Mouse (Mus musculus): ENCODE measurements at regions not wholly inside any gene's neighbourhood (a gene's known extent, or its start where the extent isn't known, plus 50 kb on each side); places are given as distances from the start of the nearest gene placed in this dataset.
"Not testable (repeated sequence)": the region's sequence is repeated elsewhere in the genome, so short reads cannot be mapped to it uniquely, and the experiment has no call there.

GRCm38 (mm10) chr9:5673551-5673950, 328.3 kb downstream of the Casp12 start:
- Histone ChIP-seq H3K9me3 (ENCODE audit: low read length) (no peaks in the 10 kb centered on the region), H3K27ac (ENCODE audit: low read length) (no peak overlapping the region), H3K36me3 (ENCODE audit: insufficient read depth, low read length) (no peaks in the 10 kb centered on the region), H3K4me2 (replicated peaks; ENCODE audit: low read depth, low read length) (no peak overlapping the region), H3K27me3 (ENCODE audit: insufficient read depth, low read length) (no peaks in the 10 kb centered on the region), H3K9ac (replicated peaks; ENCODE audit: low read length) (no peak overlapping the region), H3K4me3 (ENCODE audit: low read length) (no peak overlapping the region), H3K4me1 (ENCODE audit: insufficient read depth, low read length) (no peaks in the 10 kb centered on the region)
- WGBS: 79% methylated on average over 4 of the region's 4 CpGs
- ATAC-seq (ENCODE audit: low FRiP score, low TSS enrichment): no peak

GRCm38 (mm10) chr9:5708482-5708881, 363.3 kb downstream of the Casp12 start:
- no peaks in the 10 kb centered on the region for H3K9me3 ChIP-seq (ENCODE audit: low read length)
- ATAC-seq (ENCODE audit: low FRiP score, low TSS enrichment): peak; percentile 68; the same call in 1 of the 2 replicates
- no peak overlapping the region for H3K4me3 ChIP-seq (ENCODE audit: low read length)
- H3K27ac ChIP-seq (ENCODE audit: low read length): no peak overlapping the region
- no peaks in the 10 kb centered on the region for H3K27me3 ChIP-seq (ENCODE audit: insufficient read depth, low read length)
- no peak overlapping the region for H3K9ac ChIP-seq (replicated peaks; ENCODE audit: low read length)
- WGBS: 54% methylated on average over 3 of the region's 3 CpGs
- H3K4me1 ChIP-seq (ENCODE audit: insufficient read depth, low read length): no peaks in the 10 kb centered on the region
- H3K36me3 ChIP-seq (ENCODE audit: insufficient read depth, low read length): no peaks in the 10 kb centered on the region
- no peak overlapping the region for H3K4me2 ChIP-seq (replicated peaks; ENCODE audit: low read depth, low read length)

DNA sequence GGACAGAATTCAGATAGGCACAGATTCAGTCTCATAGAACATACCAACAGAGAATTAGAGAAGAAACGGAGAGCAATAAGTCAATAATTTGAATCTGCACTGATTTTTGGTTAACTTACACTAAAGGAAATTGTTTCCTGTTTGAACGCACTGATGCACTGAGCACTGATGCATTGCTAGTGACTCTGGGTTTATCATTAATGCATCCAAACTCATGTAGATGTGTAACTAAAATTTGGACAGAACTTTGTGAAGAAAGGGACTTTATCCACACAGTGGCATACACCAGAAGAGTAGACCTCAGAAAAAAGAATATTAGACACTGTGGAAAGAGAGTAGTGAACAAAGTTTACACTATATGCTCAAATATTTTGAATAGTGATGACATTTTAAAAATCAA, 364.2 kb downstream of the Casp12 start:
- no peak overlapping the region for H3K27ac ChIP-seq (ENCODE audit: low read length)
- H3K36me3 ChIP-seq (ENCODE audit: insufficient read depth, low read length): no peaks in the 10 kb centered on the region
- H3K4me1 ChIP-seq (ENCODE audit: insufficient read depth, low read length): no peaks in the 10 kb centered on the region
- H3K4me3 ChIP-seq (ENCODE audit: low read length): no peak overlapping the region
- H3K9me3 ChIP-seq (ENCODE audit: low read length): no peaks in the 10 kb centered on the region
- H3K27me3 ChIP-seq (ENCODE audit: insufficient read depth, low read length): no peaks in the 10 kb centered on the region
- ATAC-seq (ENCODE audit: low FRiP score, low TSS enrichment): peak; percentile 86
- 59% methylated on average over 2 of the region's 2 CpGs for WGBS
- no peak overlapping the region for H3K9ac ChIP-seq (replicated peaks; ENCODE audit: low read length)
- no peak overlapping the region for H3K4me2 ChIP-seq (replicated peaks; ENCODE audit: low read depth, low read length)

GRCm38 (mm10) chr9:5718585-5718984, 373.4 kb downstream of the Casp12 start:
- not testable (repeated sequence) for H3K9me3 ChIP-seq (ENCODE audit: low read length); H3K4me1 ChIP-seq (ENCODE audit: insufficient read depth, low read length); H3K27me3 ChIP-seq (ENCODE audit: insufficient read depth, low read length); H3K4me2 ChIP-seq (replicated peaks; ENCODE audit: low read depth, low read length); H3K9ac ChIP-seq (replicated peaks; ENCODE audit: low read length); H3K4me3 ChIP-seq (ENCODE audit: low read length); H3K36me3 ChIP-seq (ENCODE audit: insufficient read depth, low read length); ATAC-seq (ENCODE audit: low FRiP score, low TSS enrichment); H3K27ac ChIP-seq (ENCODE audit: low read length)
- 88% methylated on average over 2 of the region's 2 CpGs for WGBS

DNA sequence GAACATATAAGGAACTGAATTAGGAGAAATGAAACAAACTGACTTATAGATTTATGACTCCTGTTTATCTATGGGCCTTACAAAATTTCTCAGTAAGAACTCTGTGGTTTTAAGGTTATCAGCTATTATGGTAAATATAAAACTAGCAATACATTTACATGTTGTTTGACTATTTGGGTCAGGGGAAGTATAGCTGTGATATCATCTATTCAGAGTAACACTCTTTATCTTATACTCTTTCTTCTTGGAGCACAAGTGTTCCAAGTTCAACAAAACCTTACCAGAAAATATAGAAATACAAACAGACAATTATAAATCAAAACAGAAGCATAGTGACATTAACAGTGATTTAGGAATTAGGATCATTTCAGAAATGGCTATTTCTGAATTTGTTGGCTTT, 383.6 kb downstream of the Casp12 start:
- H3K27me3 ChIP-seq (ENCODE audit: insufficient read depth, low read length): no peaks in the 10 kb centered on the region
- H3K36me3 ChIP-seq (ENCODE audit: insufficient read depth, low read length): no peaks in the 10 kb centered on the region
- no peak overlapping the region for H3K27ac ChIP-seq (ENCODE audit: low read length)
- H3K9me3 ChIP-seq (ENCODE audit: low read length): no peaks in the 10 kb centered on the region
- ATAC-seq (ENCODE audit: low FRiP score, low TSS enrichment): peak; percentile 54; the same call in 1 of the 2 replicates
- H3K4me1 ChIP-seq (ENCODE audit: insufficient read depth, low read length): no peaks in the 10 kb centered on the region
- no peak overlapping the region for H3K4me3 ChIP-seq (ENCODE audit: low read length)
- no peak overlapping the region for H3K9ac ChIP-seq (replicated peaks; ENCODE audit: low read length)
- no peak overlapping the region for H3K4me2 ChIP-seq (replicated peaks; ENCODE audit: low read depth, low read length)

DNA sequence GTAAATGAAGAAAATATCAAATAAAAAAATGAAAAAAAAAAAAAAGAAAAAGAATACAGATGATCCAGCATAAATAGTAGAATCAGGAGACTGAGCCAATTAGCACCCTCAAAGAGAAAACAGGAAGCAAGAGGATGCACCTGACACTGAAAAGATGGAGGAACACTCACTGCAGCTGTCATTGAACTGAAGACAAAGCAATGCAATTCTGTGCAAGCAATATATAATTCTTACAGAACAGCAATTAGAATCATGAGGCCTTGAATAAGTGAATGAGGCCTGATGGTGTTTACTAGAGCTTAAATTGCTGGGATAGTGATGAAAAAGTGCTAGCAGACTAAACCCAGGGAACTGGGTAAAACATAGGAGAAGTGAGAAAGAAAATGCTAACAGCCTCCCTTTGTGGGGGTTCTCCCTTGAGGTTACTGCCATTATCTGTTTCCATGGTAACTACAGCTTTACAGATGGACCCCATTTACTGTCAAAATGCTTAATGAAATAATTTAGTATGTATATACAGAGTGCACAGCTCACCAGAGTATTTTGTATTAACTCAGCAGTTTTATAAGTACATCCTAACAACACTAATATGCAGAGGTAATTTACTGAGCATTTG, 407.6 kb downstream of the Casp12 start:
- Histone ChIP-seq H3K27me3 (ENCODE audit: insufficient read depth, low read length) (no peaks in the 10 kb centered on the region), H3K36me3 (ENCODE audit: insufficient read depth, low read length) (no peaks in the 10 kb centered on the region), H3K27ac (ENCODE audit: low read length) (no peak overlapping the region), H3K4me1 (ENCODE audit: insufficient read depth, low read length) (no peaks in the 10 kb centered on the region), H3K9ac (replicated peaks; ENCODE audit: low read length) (no peak overlapping the region), H3K9me3 (ENCODE audit: low read length) (peaks cover 3% of the 10 kb centered on the region; the same call in 1 of the 2 replicates), H3K4me2 (replicated peaks; ENCODE audit: low read depth, low read length) (no peak overlapping the region), H3K4me3 (ENCODE audit: low read length) (no peak overlapping the region)
- no peak for ATAC-seq (ENCODE audit: low FRiP score, low TSS enrichment)

GRCm38 (mm10) chr9:5753785-5754184, 408.6 kb downstream of the Casp12 start:
- Histone ChIP-seq H3K9me3 (ENCODE audit: low read length) (peaks cover 3% of the 10 kb centered on the region; the same call in 1 of the 2 replicates), H3K4me1 (ENCODE audit: insufficient read depth, low read length) (no peaks in the 10 kb centered on the region), H3K27me3 (ENCODE audit: insufficient read depth, low read length) (no peaks in the 10 kb centered on the region), H3K27ac (ENCODE audit: low read length) (no peak overlapping the region), H3K9ac (replicated peaks; ENCODE audit: low read length) (no peak overlapping the region), H3K4me3 (ENCODE audit: low read length) (no peak overlapping the region), H3K36me3 (ENCODE audit: insufficient read depth, low read length) (no peaks in the 10 kb centered on the region), H3K4me2 (replicated peaks; ENCODE audit: low read depth, low read length) (no peak overlapping the region)
- WGBS: 78% methylated on average over 3 of the region's 3 CpGs
- ATAC-seq (ENCODE audit: low FRiP score, low TSS enrichment): no peak

GRCm38 (mm10) chr9:5761215-5761614, 407.2 kb upstream of the Pdgfd start:
- Histone ChIP-seq H3K27ac (ENCODE audit: low read length) (no peak overlapping the region), H3K36me3 (ENCODE audit: insufficient read depth, low read length) (no peaks in the 10 kb centered on the region), H3K4me1 (ENCODE audit: insufficient read depth, low read length) (no peaks in the 10 kb centered on the region), H3K9me3 (ENCODE audit: low read length) (no peaks in the 10 kb centered on the region), H3K27me3 (ENCODE audit: insufficient read depth, low read length) (no peaks in the 10 kb centered on the region), H3K4me2 (replicated peaks; ENCODE audit: low read depth, low read length) (no peak overlapping the region), H3K4me3 (ENCODE audit: low read length) (no peak overlapping the region), H3K9ac (replicated peaks; ENCODE audit: low read length) (no peak overlapping the region)
- WGBS: 81% methylated on average over 2 of the region's 2 CpGs
- no peak for ATAC-seq (ENCODE audit: low FRiP score, low TSS enrichment)

GRCm38 (mm10) chr9:5769927-5770326, 398.5 kb upstream of the Pdgfd start:
- Histone ChIP-seq H3K4me1 (ENCODE audit: insufficient read depth, low read length) (no peaks in the 10 kb centered on the region), H3K9ac (replicated peaks; ENCODE audit: low read length) (no peak overlapping the region), H3K27ac (ENCODE audit: low read length) (no peak overlapping the region), H3K27me3 (ENCODE audit: insufficient read depth, low read length) (no peaks in the 10 kb centered on the region), H3K36me3 (ENCODE audit: insufficient read depth, low read length) (no peaks in the 10 kb centered on the region), H3K9me3 (ENCODE audit: low read length) (no peaks in the 10 kb centered on the region), H3K4me2 (replicated peaks; ENCODE audit: low read depth, low read length) (no peak overlapping the region), H3K4me3 (ENCODE audit: low read length) (no peak overlapping the region)
- WGBS: 89% methylated on average over 2 of the region's 2 CpGs
- ATAC-seq (ENCODE audit: low FRiP score, low TSS enrichment): no peak

DNA sequence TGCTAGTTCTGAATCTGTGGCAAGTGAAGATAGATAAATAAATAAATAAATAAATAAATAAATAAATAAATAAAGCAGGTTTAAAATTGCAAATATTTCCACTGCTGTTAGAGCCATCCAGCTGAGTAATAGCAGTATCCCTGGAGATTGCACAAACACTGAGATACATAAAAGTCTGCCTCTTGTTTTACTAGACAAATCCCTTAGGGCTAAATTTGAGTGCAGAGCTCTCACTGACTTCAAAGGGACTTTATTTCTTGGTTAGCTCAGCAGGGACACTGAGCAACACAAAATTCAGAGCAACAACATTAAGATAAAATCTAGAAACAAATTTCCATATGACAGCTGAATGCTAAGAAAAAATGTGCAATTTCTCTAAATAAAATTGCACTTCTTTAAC, 397.2 kb upstream of the Pdgfd start:
- H3K4me2 ChIP-seq (replicated peaks; ENCODE audit: low read depth, low read length): no peak overlapping the region
- H3K27me3 ChIP-seq (ENCODE audit: insufficient read depth, low read length): no peaks in the 10 kb centered on the region
- H3K4me3 ChIP-seq (ENCODE audit: low read length): no peak overlapping the region
- no peaks in the 10 kb centered on the region for H3K9me3 ChIP-seq (ENCODE audit: low read length)
- H3K36me3 ChIP-seq (ENCODE audit: insufficient read depth, low read length): no peaks in the 10 kb centered on the region
- no peak overlapping the region for H3K9ac ChIP-seq (replicated peaks; ENCODE audit: low read length)
- H3K27ac ChIP-seq (ENCODE audit: low read length): no peak overlapping the region
- no peak for ATAC-seq (ENCODE audit: low FRiP score, low TSS enrichment)
- no peaks in the 10 kb centered on the region for H3K4me1 ChIP-seq (ENCODE audit: insufficient read depth, low read length)

All from kidney, embryonic 16.5 days (tissue).